Mouse (Mus musculus) midbrain, embryonic 16.5 days (tissue): Measurements from ENCODE around the gene Stim2. TPM values are rescaled to one million over a fixed set of nuclear protein-coding genes. Genes with fewer than 3 reads are reported as not detected.
A peak's percentile ranks its signal among the peaks of the same experiment; 100 is the strongest.

Experiments used
- ATAC-seq: fragments of 200-750 bp; cut with Nextera tagmentation; 2 replicates; pipeline ENCODE4 v1.8.0; 2017; ENCODE audit warnings: moderate TSS enrichment
- H3K27ac ChIP-seq: fragments of 300-500 bp; sonication (generic); 2 replicates; pipeline ENCODE4 v1.5.1; 2014; ENCODE audit warnings: mild to moderate bottlenecking, low read length, mixed read lengths
- H3K27me3 ChIP-seq: fragments of 300-500 bp; sonication (generic); 2 replicates; pipeline ENCODE4 v1.6.1; 2014; ENCODE audit warnings: low read depth, low read length, mixed read lengths; ENCODE audit not compliant: control insufficient read depth, insufficient read depth
- H3K36me3 ChIP-seq: fragments of 300-500 bp; sonication (generic); 2 replicates; pipeline ENCODE4 v1.6.1; 2014; ENCODE audit warnings: mild to moderate bottlenecking, low read length, moderate library complexity, mixed read lengths; ENCODE audit not compliant: control insufficient read depth, insufficient read depth
- H3K4me1 ChIP-seq: fragments of 300-500 bp; sonication (generic); 2 replicates; pipeline ENCODE4 v1.6.1; 2014; ENCODE audit warnings: mild to moderate bottlenecking, low read length, mixed read lengths; ENCODE audit not compliant: control insufficient read depth, insufficient read depth
- H3K4me2 ChIP-seq: fragments of 300-500 bp; sonication (generic); 2 replicates; pipeline ENCODE4 v1.6.1; 2014; ENCODE audit warnings: mild to moderate bottlenecking, low read length, mixed read lengths
- H3K4me3 ChIP-seq: fragments of 300-500 bp; sonication (generic); 2 replicates; pipeline ENCODE4 v1.5.1; 2014; ENCODE audit warnings: low read depth, mild to moderate bottlenecking, low read length, moderate library complexity, mixed read lengths
- H3K9ac ChIP-seq: fragments of 300-500 bp; sonication (generic); 2 replicates; pipeline ENCODE4 v1.6.1; 2014; ENCODE audit warnings: low read depth, low read length, mixed read lengths
- H3K9me3 ChIP-seq: fragments of 300-500 bp; sonication (generic); replicated peaks from 2 replicates; pipeline ENCODE4 v1.6.1; 2014; ENCODE audit warnings: mild to moderate bottlenecking, low read length, mixed read lengths; ENCODE audit not compliant: control insufficient read depth, poor library complexity, severe bottlenecking
- WGBS: fragments of 180-500 bp; shearing (Covaris S2); extraction: QIAGEN DNeasy Blood & Tissue Kit; methylation state at CpG from one replicate; pipeline ENCODE4 v1.1.7; 2014; 5-methylcytosine and 5-hydroxymethylcytosine counted together
- polyA plus RNA-seq: library from polyadenylated mRNA; unstranded; fragments of >200 nt; fragmentation: Nextera tagmentation; extraction: Ambion mirVana; gene quantifications from 2 replicates; pipeline ENCODE4 v1.2.1, GENCODE M21; 2015

Gene Stim2
- polyA plus RNA-seq, 1 experiment from 2014 or later, result 28.9 TPM

- Histone ChIP-seq H3K4me3 (no peak overlapping the region), H3K9me3 (no peaks in the 10 kb centered on the region), H3K4me1 (no peaks in the 10 kb centered on the region), H3K27me3 (no peaks in the 10 kb centered on the region), H3K36me3 (no peaks in the 10 kb centered on the region), H3K9ac (no peak overlapping the region), H3K4me2 (no peak overlapping the region), H3K27ac (no peak overlapping the region)
- no peak for ATAC-seq
- 75% methylated on average over 5 of the region's 5 CpGs for WGBS
Measured at GRCm38 (mm10) chr5:54148091-54148795, 149.9 kb downstream of the Stim2 start.

GRCm38 (mm10) chr5:54154503-54155226, 156.4 kb downstream of the Stim2 start:
- Histone ChIP-seq H3K27ac (peak overlapping the region; percentile 43), H3K4me1 (peaks cover 9% of the 10 kb centered on the region), H3K27me3 (no peaks in the 10 kb centered on the region), H3K9ac (peak overlapping the region; percentile 48; the same call in 1 of the 2 replicates), H3K36me3 (no peaks in the 10 kb centered on the region), H3K9me3 (no peaks in the 10 kb centered on the region), H3K4me2 (peak overlapping the region; percentile 52), H3K4me3 (peak overlapping the region; percentile 29)
- ATAC-seq, result peak; percentile 46; the same call in 1 of the 2 replicates
- 24% methylated on average over 13 of the region's 13 CpGs for WGBS

DNA sequence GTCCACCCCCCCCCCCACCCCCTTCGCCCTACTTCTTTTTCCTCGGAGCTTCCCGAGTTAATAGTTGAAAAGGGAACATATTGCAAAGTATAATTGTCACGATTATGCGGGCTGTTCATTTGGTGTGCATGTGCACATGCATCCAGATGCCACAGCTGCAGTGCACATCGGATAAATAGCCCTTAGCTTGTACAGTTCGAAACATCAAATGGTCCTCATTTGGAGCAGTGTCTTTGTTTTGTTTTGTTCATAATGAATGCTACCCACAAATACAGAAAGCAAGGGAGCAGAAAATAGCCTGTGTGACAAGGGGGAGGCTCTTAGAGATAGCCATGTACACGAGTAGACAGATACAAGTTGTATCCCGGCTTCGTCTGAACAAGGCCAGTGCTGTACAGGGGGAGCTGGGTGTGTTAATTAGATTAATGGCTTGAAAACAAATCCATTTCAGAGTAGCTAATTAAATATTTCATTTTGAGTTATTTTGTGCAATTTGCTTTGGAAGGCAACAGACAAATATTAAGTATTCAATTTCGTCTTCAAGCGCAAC, 157.0 kb downstream of the Stim2 start:
- peak; percentile 78 for ATAC-seq
- Histone ChIP-seq H3K9ac (peak overlapping the region; percentile 32; the same call in 1 of the 2 replicates), H3K27me3 (no peaks in the 10 kb centered on the region), H3K4me1 (peaks cover 10% of the 10 kb centered on the region), H3K4me2 (peak overlapping the region; percentile 52), H3K9me3 (no peaks in the 10 kb centered on the region), H3K36me3 (no peaks in the 10 kb centered on the region), H3K27ac (peak overlapping the region; percentile 39), H3K4me3 (peak overlapping the region; percentile 29)
- WGBS, result 31% methylated on average over 12 of the region's 12 CpGs

DNA sequence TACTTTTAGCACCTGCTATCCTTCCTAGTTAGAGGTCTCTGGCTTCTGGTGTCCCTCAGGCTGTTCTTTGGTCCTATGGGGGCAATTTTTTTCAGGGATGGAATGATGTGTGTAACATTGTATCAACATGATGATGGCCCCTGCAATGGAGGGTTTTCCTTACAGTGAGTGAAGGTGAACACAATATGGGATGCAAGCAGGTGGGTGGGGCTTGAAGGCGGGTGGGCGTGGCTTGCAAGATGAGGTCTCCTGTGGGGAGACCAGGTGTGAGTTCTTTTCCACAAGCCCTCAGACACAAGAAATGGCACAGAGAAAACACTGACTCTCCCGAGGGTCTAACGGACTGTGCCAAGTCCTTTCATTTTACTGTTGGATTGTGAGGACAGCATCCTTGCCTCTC, 157.6 kb downstream of the Stim2 start:
- H3K9me3 ChIP-seq, result no peaks in the 10 kb centered on the region
- no peaks in the 10 kb centered on the region for H3K27me3 ChIP-seq
- no peak for ATAC-seq
- no peak overlapping the region for H3K9ac ChIP-seq
- no peaks in the 10 kb centered on the region for H3K36me3 ChIP-seq
- H3K4me3 ChIP-seq, result no peak overlapping the region
- peaks cover 10% of the 10 kb centered on the region for H3K4me1 ChIP-seq
- H3K27ac ChIP-seq, result no peak overlapping the region
- no peak overlapping the region for H3K4me2 ChIP-seq
- WGBS, result 84% methylated on average over 4 of the region's 4 CpGs

- Histone ChIP-seq H3K9ac (no peak overlapping the region), H3K4me3 (no peak overlapping the region), H3K27ac (no peak overlapping the region), H3K4me2 (no peak overlapping the region), H3K27me3 (no peaks in the 10 kb centered on the region), H3K4me1 (peaks cover 10% of the 10 kb centered on the region), H3K9me3 (no peaks in the 10 kb centered on the region), H3K36me3 (no peaks in the 10 kb centered on the region)
- 80% methylated on average over 11 of the region's 11 CpGs for WGBS
- no peak for ATAC-seq
Measured at GRCm38 (mm10) chr5:54156944-54157527, 158.7 kb downstream of the Stim2 start.

GRCm38 (mm10) chr5:54158230-54158629, 159.9 kb downstream of the Stim2 start:
- Histone ChIP-seq H3K27me3 (no peaks in the 10 kb centered on the region), H3K9me3 (no peaks in the 10 kb centered on the region), H3K4me3 (no peak overlapping the region), H3K4me2 (no peak overlapping the region), H3K27ac (no peak overlapping the region), H3K9ac (no peak overlapping the region), H3K4me1 (peaks cover 10% of the 10 kb centered on the region), H3K36me3 (no peaks in the 10 kb centered on the region)
- no peak; the same call in 1 of the 2 replicates for ATAC-seq
- WGBS, result 32% methylated on average over 9 of the region's 9 CpGs

DNA sequence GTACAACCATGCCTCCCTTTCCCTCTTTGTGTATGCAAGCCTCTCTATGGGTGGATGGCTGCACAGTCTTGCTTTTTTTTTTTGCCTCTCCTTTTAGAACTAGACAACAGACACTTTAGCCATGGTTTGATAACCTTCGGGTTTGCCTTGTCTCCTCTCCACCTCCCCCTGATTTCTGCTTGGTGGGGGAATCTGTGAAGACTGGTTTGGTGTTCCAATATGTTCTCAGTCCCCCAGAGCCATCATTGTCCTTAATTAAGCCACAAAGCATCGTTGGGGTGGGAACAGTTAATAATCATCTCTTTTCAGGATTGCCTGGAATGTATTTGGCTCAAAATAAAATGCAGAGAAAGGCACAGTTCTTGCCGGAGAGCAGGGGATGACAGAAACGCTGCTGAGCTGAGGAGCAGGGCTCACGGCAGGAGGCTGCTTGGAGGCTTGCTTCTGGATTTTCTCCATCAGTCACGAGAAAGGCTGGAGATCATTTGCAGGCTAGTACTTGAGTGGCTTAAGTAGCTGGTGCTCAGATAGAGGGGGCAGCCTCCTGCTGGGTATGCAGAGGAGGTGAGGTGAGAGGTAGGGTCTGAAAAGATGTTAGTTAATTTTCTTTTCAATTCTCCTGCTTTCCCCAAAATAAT, 161.0 kb downstream of the Stim2 start:
- H3K9me3 ChIP-seq, result no peaks in the 10 kb centered on the region
- H3K36me3 ChIP-seq, result no peaks in the 10 kb centered on the region
- H3K4me1 ChIP-seq, result peaks cover 10% of the 10 kb centered on the region
- H3K27ac ChIP-seq, result peak overlapping the region; percentile 35; the same call in 1 of the 2 replicates
- no peak for ATAC-seq
- no peaks in the 10 kb centered on the region for H3K27me3 ChIP-seq
- H3K4me3 ChIP-seq, result no peak overlapping the region
- H3K9ac ChIP-seq, result peak overlapping the region; percentile 33
- peak overlapping the region; percentile 13 for H3K4me2 ChIP-seq
- WGBS, result 3% methylated on average over 6 of the region's 6 CpGs

- no peaks in the 10 kb centered on the region for H3K36me3 ChIP-seq
- H3K4me2 ChIP-seq, result no peak overlapping the region
- H3K9me3 ChIP-seq, result no peaks in the 10 kb centered on the region
- H3K4me3 ChIP-seq, result no peak overlapping the region
- H3K4me1 ChIP-seq, result peaks cover 10% of the 10 kb centered on the region
- no peak for ATAC-seq
- no peak overlapping the region for H3K27ac ChIP-seq
- 91% methylated on average over 4 of the region's 4 CpGs for WGBS
- no peaks in the 10 kb centered on the region for H3K27me3 ChIP-seq
- H3K9ac ChIP-seq, result no peak overlapping the region
Measured at GRCm38 (mm10) chr5:54160561-54160960, 162.3 kb downstream of the Stim2 start.
